8 mouse cellular contexts compared by ENCODE assay signal in genomic region chr5:23616270-23617103, GRCm38 (mm10).
DNase-seq lines count a peak whose midpoint lies in the region; ATAC-seq and TF ChIP-seq lines count a peak whose summit lies in the region.

No protein-coding gene starts in this region.

- ATAC-seq in intestine, embryonic 16.5 days, result peak; percentile 97

- H3K27ac ChIP-seq in thymus, adult 2 months (ENCODE audit: control insufficient read depth, insufficient read depth, low read length), result peak overlapping the region; percentile 77
- peak overlapping the region; percentile 85 for H3K27ac ChIP-seq in intestine, embryonic 16.5 days (ENCODE audit: low read length)
- peak overlapping the region; percentile 84 for H3K27ac ChIP-seq in midbrain, embryonic 10.5 days (replicated peaks)
- H3K27ac ChIP-seq in small intestine, adult 2 months (ENCODE audit: insufficient read depth, low read depth, low read length), result peak overlapping the region; percentile 85

- no peaks in the 10 kb centered on the region for H3K36me3 ChIP-seq in thymus, adult 2 months (ENCODE audit: control insufficient read depth, insufficient read depth, low read length)
- no peaks in the 10 kb centered on the region for H3K36me3 ChIP-seq in intestine, embryonic 16.5 days (ENCODE audit: control insufficient read depth, insufficient read depth, low read length)
- no peaks in the 10 kb centered on the region for H3K36me3 ChIP-seq in midbrain, embryonic 10.5 days
- H3K36me3 ChIP-seq in small intestine, adult 2 months (ENCODE audit: control insufficient read depth, insufficient read depth, low read length), result no peaks in the 10 kb centered on the region

- no peaks in the 10 kb centered on the region for H3K27me3 ChIP-seq in thymus, adult 2 months (ENCODE audit: control insufficient read depth, insufficient read depth, low read length)
- no peaks in the 10 kb centered on the region for H3K27me3 ChIP-seq in intestine, embryonic 16.5 days (replicated peaks; ENCODE audit: control insufficient read depth, insufficient read depth, low read length)
- H3K27me3 ChIP-seq in midbrain, embryonic 10.5 days (ENCODE audit: low read depth, poor library complexity, severe bottlenecking), result no peaks in the 10 kb centered on the region
- no peaks in the 10 kb centered on the region for H3K27me3 ChIP-seq in small intestine, adult 2 months (ENCODE audit: control insufficient read depth, insufficient read depth, low read length)

- H3K9ac ChIP-seq in intestine, embryonic 16.5 days (ENCODE audit: low read depth, low read length), result peak overlapping the region; percentile 70

- TF ChIP-seq POLR2A in thymus, adult 2 months (IDR thresholded peaks at IDR 0.05; ENCODE audit: control insufficient read depth, extremely low read depth, insufficient read depth, low read length, poor library complexity), result no peak
- TF ChIP-seq POLR2A in small intestine, adult 2 months (IDR thresholded peaks at IDR 0.05; ENCODE audit: low read depth, low read length), result no peak; the same call in 1 of the 2 replicates

- peak; percentile 42 for DNase-seq in thymus, adult 2 months
- DNase-seq in thymus, adult 18-20 months, result no peak
- DNase-seq in embryo, embryonic 11 days, result peak; percentile 73
- peak; percentile 28 for DNase-seq in gastrocnemius, postnatal 25 days
- DNase-seq in left cerebral cortex, postnatal 36 days (ENCODE audit: low spot score in 2 of 2), result peak; percentile 29 to 54
- DNase-seq in midbrain, embryonic 10.5 days (ENCODE audit: low spot score), result peak; percentile 30

- intact Hi-C loops in left cerebral cortex, postnatal 36 days (cut with DNase I), result loop anchor here (5.0 to 10.0 kb wide), 2 partner anchors 112 to 184 kb away; partner anchors contain the start of gene Kmt2e

- under 1% methylated on average over 11 of the region's 11 CpGs for WGBS in thymus, adult 2 months
- WGBS in intestine, embryonic 16.5 days, result 2% methylated on average over 11 of the region's 11 CpGs
- WGBS in midbrain, embryonic 10.5 days, result 26% methylated on average over 11 of the region's 11 CpGs
- 1% methylated on average over 11 of the region's 11 CpGs for WGBS in small intestine, adult 2 months

- H3K4me2 ChIP-seq in intestine, embryonic 16.5 days (ENCODE audit: low read depth, low read length), result peak overlapping the region; percentile 65

- no peak for TF ChIP-seq CTCF in thymus, adult 2 months (IDR thresholded peaks at IDR 0.05; ENCODE audit: borderline replicate concordance, control insufficient read depth, extremely low read depth, insufficient read depth, low read length, poor library complexity)
- no peak for TF ChIP-seq CTCF in small intestine, adult 2 months (IDR thresholded peaks at IDR 0.05; ENCODE audit: extremely low read depth, insufficient read length, insufficient replicate concordance, low read depth, low read length)

- H3K4me3 ChIP-seq in thymus, adult 2 months (ENCODE audit: control insufficient read depth, insufficient read depth, low read length), result peak overlapping the region; percentile 46
- H3K4me3 ChIP-seq in intestine, embryonic 16.5 days (ENCODE audit: low read length), result peak overlapping the region; percentile 58
- H3K4me3 ChIP-seq in midbrain, embryonic 10.5 days, result peak overlapping the region; percentile 54
- peak overlapping the region; percentile 59 for H3K4me3 ChIP-seq in small intestine, adult 2 months (ENCODE audit: low read depth, low read length)

- peaks cover 2% of the 10 kb centered on the region for H3K4me1 ChIP-seq in thymus, adult 2 months (replicated peaks; ENCODE audit: control insufficient read depth, insufficient read depth, low read length)
- peaks cover 2% of the 10 kb centered on the region; the same call in 1 of the 2 replicates for H3K4me1 ChIP-seq in intestine, embryonic 16.5 days (ENCODE audit: control insufficient read depth, insufficient read depth, low read length)
- H3K4me1 ChIP-seq in midbrain, embryonic 10.5 days, result peaks cover 20% of the 10 kb centered on the region
- no peaks in the 10 kb centered on the region for H3K4me1 ChIP-seq in small intestine, adult 2 months (ENCODE audit: control insufficient read depth, insufficient read depth, insufficient read length, low read length)

- no peaks in the 10 kb centered on the region for H3K9me3 ChIP-seq in intestine, embryonic 16.5 days (ENCODE audit: control insufficient read depth, low read length)
- no peaks in the 10 kb centered on the region for H3K9me3 ChIP-seq in midbrain, embryonic 10.5 days (replicated peaks)

Comparison
In these comparisons a context has a peak if more than half of its experiments do, and no peak if none do; other contexts are left out.
1. DNase-seq: peak in thymus, adult 2 months (single experiment), embryo, embryonic 11 days (single experiment), gastrocnemius, postnatal 25 days (single experiment), left cerebral cortex, postnatal 36 days (2 of 2) and midbrain, embryonic 10.5 days (single experiment); none in thymus, adult 18-20 months (0 of 2).
2. Peak in every context shown above with its lines, with median percentiles within 50 percentile points of each other: H3K27ac ChIP-seq and H3K4me3 ChIP-seq.